Comparison of ENCODE assay signal across 8 mouse cellular contexts in the genomic region with DNA sequence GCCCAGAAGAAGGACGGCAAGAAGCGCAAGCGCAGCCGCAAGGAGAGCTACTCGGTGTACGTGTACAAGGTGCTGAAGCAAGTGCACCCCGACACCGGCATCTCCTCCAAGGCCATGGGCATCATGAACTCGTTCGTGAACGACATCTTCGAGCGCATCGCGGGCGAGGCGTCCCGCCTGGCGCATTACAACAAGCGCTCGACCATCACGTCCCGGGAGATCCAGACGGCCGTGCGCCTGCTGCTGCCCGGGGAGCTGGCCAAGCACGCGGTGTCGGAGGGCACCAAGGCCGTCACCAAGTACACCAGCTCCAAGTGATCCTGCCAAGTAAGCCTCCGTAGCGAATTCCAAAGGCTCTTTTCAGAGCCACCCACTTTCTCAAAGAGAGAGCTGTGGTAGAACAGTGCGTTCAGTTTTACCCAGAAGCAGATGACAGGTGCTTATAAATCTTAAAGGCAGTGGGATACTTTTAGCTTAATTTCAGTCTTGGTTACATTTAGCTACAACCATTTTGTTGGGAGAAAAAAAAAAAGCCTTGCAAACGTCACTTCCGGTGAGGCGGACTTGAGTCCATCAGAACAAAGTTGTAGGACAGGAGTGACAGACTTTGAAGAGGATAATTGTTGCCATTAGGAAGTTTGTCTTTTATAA. TPM values are rescaled to one million over a fixed set of nuclear protein-coding genes. Genes with fewer than 3 reads are reported as not detected.
A peak's percentile ranks its signal among the peaks of the same experiment; 100 is the strongest.
DNase-seq lines count a peak whose midpoint lies in the region; ATAC-seq and TF ChIP-seq lines count a peak whose summit lies in the region.
"Not testable (repeated sequence)": the region's sequence is repeated elsewhere in the genome, so short reads cannot be mapped to it uniquely, and the experiment has no call there.

No protein-coding gene starts in this region.

- peak overlapping the region; percentile 98 for H3K27ac ChIP-seq in embryonic fibroblast, embryonic 13.5 days (ENCODE audit: insufficient read depth, low read length)
- peak overlapping the region; percentile 98 for H3K27ac ChIP-seq in heart, embryonic 13.5 days (replicated peaks)
- peak overlapping the region; percentile 85 for H3K27ac ChIP-seq in liver, adult 2 months (replicated peaks; ENCODE audit: insufficient read depth, low read depth, low read length)
- H3K27ac ChIP-seq in midbrain, embryonic 15.5 days: peak overlapping the region; percentile 94

- H3K4me2 ChIP-seq in heart, embryonic 13.5 days: peak overlapping the region; percentile 80
- peak overlapping the region; percentile 82 for H3K4me2 ChIP-seq in midbrain, embryonic 15.5 days

- not testable (repeated sequence) for TF ChIP-seq CTCF in brain, embryonic 14.5 days (IDR thresholded peaks at IDR 0.05; ENCODE audit: borderline replicate concordance, extremely low read depth, insufficient read depth, insufficient read length); embryonic fibroblast, embryonic 13.5 days (IDR thresholded peaks at IDR 0.05; ENCODE audit: borderline replicate concordance, insufficient read depth, low read length); liver, adult 2 months (IDR thresholded peaks at IDR 0.05; ENCODE audit: low read depth, low read length)

- peak; percentile 11; the same call in 1 of the 2 replicates for ATAC-seq in heart, embryonic 13.5 days (ENCODE audit: extremely low read depth, insufficient number of reproducible peaks, low FRiP score, low TSS enrichment)
- peak; percentile 50 for ATAC-seq in midbrain, embryonic 15.5 days (replicated peaks)

- not testable (repeated sequence) for H3K9me3 ChIP-seq in heart, embryonic 13.5 days; midbrain, embryonic 15.5 days

- peak overlapping the region; percentile 95 for H3K4me3 ChIP-seq in embryonic fibroblast, embryonic 13.5 days (ENCODE audit: insufficient read depth, low read length)
- H3K4me3 ChIP-seq in heart, embryonic 13.5 days: peak overlapping the region; percentile 57
- peak overlapping the region; percentile 80 for H3K4me3 ChIP-seq in liver, adult 2 months (ENCODE audit: insufficient read depth, low read depth, low read length)
- H3K4me3 ChIP-seq in midbrain, embryonic 15.5 days: peak overlapping the region; percentile 51

- WGBS in heart, embryonic 13.5 days: 1% methylated on average over 15 of the region's 37 CpGs
- WGBS in liver, adult 2 months: under 1% methylated on average over 15 of the region's 37 CpGs
- WGBS in midbrain, embryonic 15.5 days: under 1% methylated on average over 18 of the region's 37 CpGs

- H3K79me2 ChIP-seq in liver, adult 2 months (ENCODE audit: control insufficient read depth, insufficient read depth, low read length): not testable (repeated sequence)

- H3K36me3 ChIP-seq in heart, embryonic 13.5 days; liver, adult 2 months (ENCODE audit: control insufficient read depth, insufficient read depth, low read length); midbrain, embryonic 15.5 days (replicated peaks): not testable (repeated sequence)

- TF ChIP-seq POLR2A in brain, embryonic 14.5 days (IDR thresholded peaks at IDR 0.05; ENCODE audit: borderline replicate concordance, extremely low read depth, insufficient read depth, insufficient read length, poor library complexity, severe bottlenecking): not testable (repeated sequence)
- peak; percentile 71 for TF ChIP-seq POLR2A in embryonic fibroblast, embryonic 13.5 days (IDR thresholded peaks at IDR 0.05; ENCODE audit: low read depth, low read length)
- TF ChIP-seq POLR2A in liver, adult 2 months (IDR thresholded peaks at IDR 0.05; ENCODE audit: extremely low read depth, insufficient read depth, low read length): 0 out of 2 replicates have a peak, but pooled peaks have one; percentile 0

- peak overlapping the region; percentile 80 for H3K9ac ChIP-seq in heart, embryonic 13.5 days
- H3K9ac ChIP-seq in liver, adult 2 months (ENCODE audit: low read depth, low read length): peak overlapping the region; percentile 80
- H3K9ac ChIP-seq in midbrain, embryonic 15.5 days: peak overlapping the region; percentile 64

- not testable (repeated sequence) for H3K4me1 ChIP-seq in embryonic fibroblast, embryonic 13.5 days (ENCODE audit: control insufficient read depth, insufficient read depth, low read length)
- peaks cover 30% of the 10 kb centered on the region for H3K4me1 ChIP-seq in heart, embryonic 13.5 days
- H3K4me1 ChIP-seq in liver, adult 2 months (ENCODE audit: control insufficient read depth, insufficient read depth, low read length): peaks cover 13% of the 10 kb centered on the region; the same call in 1 of the 2 replicates
- peaks cover 22% of the 10 kb centered on the region for H3K4me1 ChIP-seq in midbrain, embryonic 15.5 days

- not testable (repeated sequence) for H3K27me3 ChIP-seq in heart, embryonic 13.5 days (replicated peaks); liver, adult 2 months (ENCODE audit: control insufficient read depth, insufficient read depth, low read length); midbrain, embryonic 15.5 days (replicated peaks)

- peak; percentile 88 for DNase-seq in CD4-positive helper T cell, adult 2 months (ENCODE audit: low read depth, low spot score)
- DNase-seq in brain, embryonic 14.5 days (ENCODE audit: low read depth): peak; percentile 96
- peak; percentile 63 for DNase-seq in kidney, adult 8-10 months
- peak; percentile 81 for DNase-seq in liver, adult 2 months (ENCODE audit: extremely low read depth, low read depth, low spot score)
- peak; percentile 52 to 73 for DNase-seq in spleen, postnatal 4 days (ENCODE audit: low spot score in 2 of 2)

RNA-seq across cellular contexts. Expression of gene Hist1h2bc, which starts 0.4 kb away (rescaled TPM):
- polyA plus RNA-seq in brain, embryonic 14.5 days (2012; rRNA removed): 32.0 and 48.5 TPM in 2 replicates
- polyA plus RNA-seq in embryonic fibroblast, embryonic 13.5 days (2011; ENCODE audit: insufficient read length, low read depth, missing spikeins): 55.6 and 62.4 TPM in 2 replicates
- 50.1 and 54.5 TPM in 2 replicates for polyA plus RNA-seq in heart, embryonic 13.5 days (2015; fragmentation: Nextera tagmentation; extraction: Ambion mirVana)
- 228 and 265 TPM in 2 replicates for total RNA-seq in liver, adult 2 months (2014; rRNA removed)
- polyA plus RNA-seq in liver, adult 2 months (2012; rRNA removed): 312 and 443 TPM in 2 replicates
- 17.3 and 17.7 TPM in 2 replicates for polyA plus RNA-seq in midbrain, embryonic 15.5 days (2015; fragmentation: Nextera tagmentation; extraction: Ambion mirVana)

RNA-seq across cellular contexts. Expression of gene Hist1h2ac, which starts 0.7 kb away (rescaled TPM):
- 1.7 and 1.8 TPM in 2 replicates for polyA plus RNA-seq in brain, embryonic 14.5 days (2012; rRNA removed)
- polyA plus RNA-seq in embryonic fibroblast, embryonic 13.5 days (2011; ENCODE audit: insufficient read length, low read depth, missing spikeins): 0.79 and 0.82 TPM in 2 replicates
- polyA plus RNA-seq in heart, embryonic 13.5 days (2015; fragmentation: Nextera tagmentation; extraction: Ambion mirVana): 0.59 and 0.68 TPM in 2 replicates
- 4.9 and 6.2 TPM in 2 replicates for total RNA-seq in liver, adult 2 months (2014; rRNA removed)
- 0.12 and 0.22 TPM in 2 replicates for polyA plus RNA-seq in liver, adult 2 months (2012; rRNA removed)
- 0.32 and 0.37 TPM in 2 replicates for polyA plus RNA-seq in midbrain, embryonic 15.5 days (2015; fragmentation: Nextera tagmentation; extraction: Ambion mirVana)

RNA-seq across cellular contexts. Expression of gene Hist1h1t, which starts 11.2 kb away (rescaled TPM):
- polyA plus RNA-seq in brain, embryonic 14.5 days (2012; rRNA removed): 0.08 TPM in 1 of 2 replicates, not detected in the other
- polyA plus RNA-seq in embryonic fibroblast, embryonic 13.5 days (2011; ENCODE audit: insufficient read length, low read depth, missing spikeins): not detected in 2 replicates
- polyA plus RNA-seq in heart, embryonic 13.5 days (2015; fragmentation: Nextera tagmentation; extraction: Ambion mirVana): not detected in 2 replicates
- not detected in 2 replicates for total RNA-seq in liver, adult 2 months (2014; rRNA removed)
- not detected in 2 replicates for polyA plus RNA-seq in liver, adult 2 months (2012; rRNA removed)
- not detected in 2 replicates for polyA plus RNA-seq in midbrain, embryonic 15.5 days (2015; fragmentation: Nextera tagmentation; extraction: Ambion mirVana)

RNA-seq across cellular contexts. Expression of gene Hist1h4c, which starts 13.8 kb away (rescaled TPM):
- polyA plus RNA-seq in brain, embryonic 14.5 days (2012; rRNA removed): 4.6 and 11.6 TPM in 2 replicates
- polyA plus RNA-seq in embryonic fibroblast, embryonic 13.5 days (2011; ENCODE audit: insufficient read length, low read depth, missing spikeins): 2.8 and 3.8 TPM in 2 replicates
- polyA plus RNA-seq in heart, embryonic 13.5 days (2015; fragmentation: Nextera tagmentation; extraction: Ambion mirVana): 2.4 and 3.7 TPM in 2 replicates
- total RNA-seq in liver, adult 2 months (2014; rRNA removed): 190 and 256 TPM in 2 replicates
- 0.95 and 3.1 TPM in 2 replicates for polyA plus RNA-seq in liver, adult 2 months (2012; rRNA removed)
- polyA plus RNA-seq in midbrain, embryonic 15.5 days (2015; fragmentation: Nextera tagmentation; extraction: Ambion mirVana): 1.8 and 3.0 TPM in 2 replicates

RNA-seq across cellular contexts. Expression of gene Hfe, which starts 26.2 kb away (rescaled TPM):
- polyA plus RNA-seq in brain, embryonic 14.5 days (2012; rRNA removed): 1.7 and 2.3 TPM in 2 replicates
- 4.6 and 7.9 TPM in 2 replicates for polyA plus RNA-seq in embryonic fibroblast, embryonic 13.5 days (2011; ENCODE audit: insufficient read length, low read depth, missing spikeins)
- 10.3 and 10.7 TPM in 2 replicates for polyA plus RNA-seq in heart, embryonic 13.5 days (2015; fragmentation: Nextera tagmentation; extraction: Ambion mirVana)
- total RNA-seq in liver, adult 2 months (2014; rRNA removed): 30.4 and 35.3 TPM in 2 replicates
- polyA plus RNA-seq in liver, adult 2 months (2012; rRNA removed): 32.6 and 40.9 TPM in 2 replicates
- polyA plus RNA-seq in midbrain, embryonic 15.5 days (2015; fragmentation: Nextera tagmentation; extraction: Ambion mirVana): 3.0 and 3.8 TPM in 2 replicates

Comparison
In these comparisons a context has a peak if more than half of its experiments do, and no peak if none do; other contexts are left out.
1. Peak in every context shown above with its lines: DNase-seq, ATAC-seq, H3K4me3 ChIP-seq and H3K27ac ChIP-seq.